Mouse (Mus musculus) retina, postnatal 1 day (tissue): ENCODE results near the gene Traip.

Experiments
- DNase-seq: peaks from one replicate; pipeline ENCODE4 v3.0.0-alpha.2; 2012

Traip gene

DNA sequence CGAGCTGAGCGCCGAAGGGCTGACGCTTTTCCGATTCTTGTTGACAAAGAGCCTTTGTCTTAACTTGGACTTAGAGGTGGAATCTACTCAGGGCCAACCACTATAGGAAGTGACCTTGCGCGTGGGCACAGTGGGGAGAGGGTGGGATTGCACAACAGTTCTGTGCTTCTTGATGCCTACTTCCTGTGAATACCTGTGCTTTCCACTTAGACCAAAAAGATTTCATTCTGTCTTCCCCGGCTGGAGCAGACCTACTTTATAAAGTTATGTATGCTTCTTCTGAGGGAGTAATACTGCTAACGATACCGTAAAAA is at the start of gene Traip:
Gene Traip, plus strand, starts transcription at position 215 of the 314 bp plus-strand sequence.
- no peak for DNase-seq

DNA sequence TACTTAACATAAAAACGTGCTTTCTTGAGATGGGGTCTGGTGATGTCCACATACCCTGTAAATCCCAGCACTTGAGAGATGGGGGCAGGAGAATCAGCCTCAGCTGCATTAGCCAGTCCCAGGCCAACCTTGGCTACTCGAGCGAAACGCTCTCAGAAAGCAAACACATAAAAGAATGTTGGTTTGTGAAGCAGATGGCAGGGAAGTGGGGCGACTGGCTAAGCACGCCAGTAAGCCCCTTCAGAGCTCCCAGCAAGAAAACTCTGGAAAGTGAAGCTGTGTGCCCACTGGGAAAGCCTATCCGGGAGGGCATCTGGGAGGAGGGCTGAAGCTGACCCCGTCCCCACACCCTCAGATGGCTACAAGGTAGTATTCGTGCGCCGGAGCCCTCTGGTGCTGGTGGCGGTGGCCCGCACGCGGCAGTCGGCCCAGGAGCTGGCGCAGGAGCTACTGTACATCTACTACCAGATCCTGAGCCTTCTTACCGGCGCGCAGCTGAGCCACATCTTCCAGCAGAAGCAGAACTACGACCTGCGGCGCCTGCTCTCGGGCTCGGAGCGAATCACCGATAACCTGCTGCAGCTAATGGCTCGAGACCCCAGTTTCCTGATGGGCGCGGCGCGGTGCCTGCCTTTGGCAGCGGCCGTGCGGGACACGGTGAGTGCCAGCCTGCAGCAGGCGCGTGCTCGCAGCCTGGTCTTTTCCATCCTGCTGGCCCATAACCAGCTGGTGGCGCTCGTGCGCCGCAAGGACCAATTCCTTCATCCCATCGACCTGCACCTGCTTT is 48.9 kb upstream of the Traip start:
- DNase-seq = peak; percentile 88

DNA sequence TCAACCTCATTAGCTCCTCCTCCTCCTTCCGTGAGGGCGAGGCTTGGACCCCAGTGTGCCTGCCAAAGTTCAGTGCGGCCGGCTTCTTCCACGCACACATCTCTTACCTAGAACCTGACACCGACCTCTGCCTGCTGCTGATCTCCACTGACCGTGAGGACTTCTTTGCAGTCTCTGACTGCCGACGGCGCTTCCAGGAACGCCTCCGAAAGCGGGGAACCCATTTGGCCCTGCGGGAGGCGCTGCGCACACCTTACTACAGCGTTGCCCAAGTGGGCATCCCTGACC is 48.4 kb upstream of the Traip start:
- DNase-seq = no peak

DNA sequence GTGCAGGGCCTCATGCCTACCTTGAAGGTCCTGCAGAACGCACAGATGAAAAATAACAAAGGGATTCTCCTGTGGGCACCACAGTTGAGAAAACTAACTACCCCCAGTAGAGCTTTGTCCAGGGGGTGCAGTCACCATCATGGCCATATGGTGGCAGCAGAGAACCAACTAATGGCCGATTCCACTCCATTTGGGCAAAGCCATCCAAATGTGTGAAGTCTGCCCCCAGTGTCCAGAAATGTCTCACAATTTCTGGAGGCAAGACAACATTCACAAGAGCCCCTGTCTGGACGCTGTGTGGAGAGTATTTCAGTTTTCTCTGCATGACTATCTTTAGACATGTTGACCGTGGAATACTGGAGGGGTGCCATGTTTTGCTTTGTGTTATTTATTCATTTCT is 45.2 kb upstream of the Traip start:
- peak; percentile 92 for DNase-seq

DNA sequence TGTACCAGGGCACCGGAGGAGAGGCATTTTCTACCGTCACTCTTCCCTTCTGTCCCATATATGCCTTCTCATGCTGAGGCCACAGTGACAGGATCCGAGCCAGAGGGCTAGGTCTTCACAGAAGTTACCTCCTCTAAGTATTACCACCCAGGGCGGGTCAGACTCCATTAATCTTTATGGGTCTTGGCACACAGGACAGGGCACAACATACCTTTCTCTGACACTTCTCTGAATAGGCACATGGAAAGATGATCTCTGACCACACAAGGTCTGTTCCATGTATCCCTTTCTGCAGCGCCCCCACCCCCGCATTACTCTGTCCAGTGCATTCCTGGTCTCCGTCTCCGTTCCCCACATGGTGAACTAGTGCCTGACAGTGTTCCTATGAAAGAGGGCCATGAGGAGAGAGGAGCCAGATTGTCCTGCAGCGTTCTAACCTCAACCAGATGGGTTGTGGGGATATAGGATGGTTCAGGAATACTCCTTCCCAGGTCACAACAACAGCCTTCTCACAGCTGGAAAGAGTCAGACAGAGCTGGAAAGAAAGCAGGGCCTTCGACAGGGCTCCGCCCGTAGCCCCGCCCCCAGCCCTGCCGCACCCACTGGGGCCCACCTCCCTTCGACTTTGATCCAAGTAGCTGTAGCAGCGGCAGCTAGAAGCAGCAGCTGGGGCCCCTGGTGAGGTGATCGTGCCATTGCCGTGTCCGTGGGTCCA is 43.5 kb upstream of the Traip start, which contains the start of gene Mst1r:
Gene Mst1r, plus strand, starts transcription at position 622 of the 715 bp plus-strand sequence.
- peak; percentile 52 for DNase-seq

DNA sequence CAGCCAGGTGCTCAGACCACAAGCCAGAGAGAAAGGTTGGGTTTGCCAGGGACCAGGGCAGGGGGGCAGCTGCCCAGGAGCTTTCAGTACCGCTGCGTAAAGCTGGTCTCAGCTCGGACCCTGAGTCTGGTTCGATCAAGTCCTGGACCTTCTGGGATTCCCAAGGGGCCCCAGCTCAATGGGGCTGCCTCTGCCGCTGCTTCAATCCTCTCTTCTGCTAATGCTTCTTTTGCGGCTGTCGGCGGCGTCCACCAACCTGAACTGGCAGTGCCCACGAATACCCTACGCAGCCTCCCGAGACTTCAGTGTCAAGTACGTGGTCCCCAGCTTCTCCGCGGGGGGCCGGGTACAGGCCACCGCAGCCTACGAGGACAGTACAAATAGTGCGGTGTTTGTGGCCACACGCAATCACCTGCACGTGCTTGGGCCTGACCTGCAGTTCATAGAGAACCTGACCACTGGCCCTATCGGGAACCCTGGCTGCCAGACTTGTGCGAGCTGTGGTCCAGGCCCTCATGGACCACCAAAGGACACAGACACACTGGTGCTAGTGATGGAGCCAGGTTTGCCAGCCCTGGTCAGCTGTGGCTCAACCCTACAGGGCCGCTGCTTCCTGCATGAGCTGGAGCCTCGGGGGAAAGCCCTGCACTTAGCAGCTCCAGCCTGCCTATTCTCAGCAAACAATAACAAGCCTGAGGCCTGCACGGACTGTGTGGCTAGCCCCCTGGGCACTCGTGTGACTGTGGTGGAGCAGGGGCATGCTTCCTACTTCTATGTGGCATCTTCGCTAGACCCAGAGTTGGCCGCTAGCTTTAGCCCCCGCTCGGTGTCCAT is 42.8 kb upstream of the Traip start:
- no peak for DNase-seq

DNA sequence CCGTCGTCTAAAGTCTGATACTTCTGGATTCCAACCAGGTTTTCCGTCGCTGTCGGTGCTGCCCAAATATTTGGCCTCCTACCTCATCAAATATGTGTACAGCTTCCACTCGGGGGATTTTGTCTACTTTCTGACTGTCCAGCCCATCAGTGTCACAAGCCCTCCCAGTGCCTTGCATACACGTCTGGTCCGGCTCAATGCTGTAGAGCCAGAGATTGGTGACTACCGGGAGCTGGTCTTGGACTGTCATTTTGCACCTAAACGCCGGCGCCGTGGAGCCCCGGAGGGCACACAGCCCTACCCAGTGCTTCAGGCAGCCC is 42.2 kb upstream of the Traip start:
- no peak for DNase-seq

DNA sequence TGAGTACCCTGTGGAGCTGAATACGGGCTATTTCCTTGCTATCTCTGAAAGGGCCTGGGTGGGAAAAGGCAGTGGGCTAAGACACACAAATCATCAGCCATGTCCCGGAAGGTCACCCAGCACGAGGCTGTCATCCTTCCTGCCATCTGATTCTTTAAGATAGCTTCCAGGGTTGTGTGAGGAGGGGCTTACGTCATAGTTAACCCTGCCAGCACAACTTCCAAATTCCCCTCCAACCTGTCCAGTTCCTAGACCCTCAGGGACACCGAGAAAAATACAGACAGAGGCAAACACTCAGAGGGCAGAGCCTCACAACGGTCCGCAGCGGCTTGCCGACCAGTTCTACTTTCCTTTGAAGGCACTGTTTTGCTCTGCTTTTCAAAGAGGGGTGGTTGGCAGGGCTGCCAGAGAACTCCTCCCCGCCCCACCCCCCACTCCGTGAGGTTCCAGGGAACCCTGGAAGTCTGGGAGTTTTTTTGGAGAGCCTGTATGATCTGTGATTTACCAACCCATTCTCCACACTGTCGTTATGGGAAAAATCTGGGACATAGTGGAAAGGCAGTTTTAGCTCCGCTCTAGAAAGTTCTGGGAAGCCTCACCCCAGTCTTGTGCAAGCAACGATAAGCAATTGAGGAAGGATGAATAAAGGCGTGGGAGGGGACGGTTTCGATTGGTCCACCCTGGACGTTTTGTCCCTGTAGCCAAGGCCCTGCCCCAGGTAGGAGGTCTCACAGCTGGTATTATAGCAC is 41.4 kb upstream of the Traip start:
- DNase-seq = no peak

DNA sequence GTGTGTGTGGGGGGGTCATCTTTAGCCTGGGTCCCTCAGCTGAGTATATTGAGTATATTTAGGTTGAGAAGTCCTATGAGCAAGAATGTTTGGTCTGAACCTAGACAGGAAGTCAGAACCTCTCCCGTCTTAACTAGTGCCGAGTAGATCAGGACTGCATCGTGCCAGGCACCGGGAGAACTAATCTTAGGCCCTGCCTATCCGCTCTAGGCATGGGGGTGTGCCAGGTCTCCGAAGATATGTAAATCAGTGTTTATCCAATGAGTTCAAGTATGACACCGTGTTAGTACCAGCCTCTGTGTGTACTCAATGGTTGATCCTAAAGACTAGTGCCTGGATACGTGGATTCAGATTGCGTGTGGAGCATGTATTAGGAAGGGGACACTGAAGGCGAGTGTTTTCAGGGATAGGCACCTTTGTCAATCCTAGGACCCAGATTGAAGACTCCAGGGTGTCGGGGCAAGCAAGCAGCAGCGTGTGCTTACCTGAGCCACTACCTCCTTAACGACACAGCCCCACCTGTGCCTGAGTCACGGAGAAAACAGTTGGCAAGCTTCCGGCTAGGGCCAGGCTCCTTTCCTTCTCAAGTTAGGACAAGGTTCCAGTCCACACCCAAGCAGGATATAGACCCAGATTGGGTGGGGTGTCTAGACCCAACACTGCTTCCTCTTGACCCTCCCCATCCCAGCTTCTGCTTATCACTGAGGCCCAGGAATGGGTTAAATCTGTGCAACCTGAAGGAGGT is 39.7 kb upstream of the Traip start:
- DNase-seq = no peak

DNA sequence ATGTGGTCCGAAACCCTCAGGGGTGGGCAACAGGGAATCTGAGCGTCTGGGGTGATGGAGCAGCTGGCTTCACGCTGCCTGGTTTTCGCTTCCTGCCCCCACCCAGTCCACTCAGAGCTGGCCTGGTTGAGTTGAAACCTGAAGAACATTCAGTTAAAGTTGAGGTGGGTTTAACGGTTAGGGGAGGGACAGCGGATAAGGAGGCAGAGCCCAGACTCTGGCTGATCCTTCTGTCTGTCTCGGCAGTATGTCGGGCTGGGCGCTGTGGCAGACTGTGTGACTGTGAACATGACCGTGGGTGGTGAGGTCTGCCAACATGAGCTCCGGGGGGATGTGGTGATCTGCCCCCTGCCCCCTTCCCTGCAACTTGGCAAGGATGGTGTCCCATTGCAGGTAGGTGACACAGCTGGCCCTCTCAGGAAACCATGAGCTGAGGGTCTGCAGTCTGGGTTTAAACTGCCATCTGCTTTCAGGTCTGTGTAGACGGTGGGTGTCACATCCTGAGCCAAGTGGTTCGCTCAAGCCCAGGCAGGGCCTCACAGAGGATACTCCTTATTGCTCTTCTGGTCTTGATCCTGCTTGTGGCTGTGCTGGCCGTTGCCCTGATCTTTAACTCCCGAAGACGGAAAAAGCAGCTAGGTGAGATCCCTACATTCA is 35.0 kb upstream of the Traip start:
- no peak for DNase-seq

DNA sequence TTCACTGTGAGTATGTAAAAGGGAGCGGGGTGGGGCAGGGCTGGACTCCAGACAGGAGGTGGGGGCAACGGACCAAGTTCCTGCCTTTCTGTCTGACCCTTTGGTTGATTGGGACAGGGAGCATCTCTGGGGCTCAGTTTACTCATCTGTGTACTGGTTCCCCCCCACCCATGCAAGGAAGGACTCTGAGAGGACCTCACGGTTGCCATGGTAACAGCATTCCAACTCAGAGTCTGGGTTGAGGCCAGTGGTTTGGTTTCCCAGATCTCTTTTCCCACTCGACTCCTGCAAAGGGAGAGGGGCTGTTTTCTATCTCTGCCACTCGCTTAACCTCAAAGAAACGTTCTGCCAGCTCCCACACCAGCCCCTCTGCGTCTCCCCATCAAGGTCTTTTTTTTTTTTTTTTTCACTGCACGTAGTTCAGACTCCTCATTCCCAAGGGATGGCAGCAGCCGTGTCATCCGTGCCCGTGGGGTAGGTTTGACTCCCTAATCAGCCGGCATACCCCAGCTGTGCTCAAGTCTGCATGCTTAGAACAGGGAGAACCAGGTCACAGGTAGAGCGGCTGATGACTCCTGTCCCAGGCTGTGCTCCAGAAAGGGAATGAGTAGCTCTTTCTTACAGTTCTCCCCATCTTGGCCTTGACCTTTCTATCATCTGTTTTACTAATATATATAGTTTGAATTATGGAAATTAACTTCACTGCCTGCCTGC is 31.9 kb upstream of the Traip start:
- peak; percentile 63 for DNase-seq

DNA sequence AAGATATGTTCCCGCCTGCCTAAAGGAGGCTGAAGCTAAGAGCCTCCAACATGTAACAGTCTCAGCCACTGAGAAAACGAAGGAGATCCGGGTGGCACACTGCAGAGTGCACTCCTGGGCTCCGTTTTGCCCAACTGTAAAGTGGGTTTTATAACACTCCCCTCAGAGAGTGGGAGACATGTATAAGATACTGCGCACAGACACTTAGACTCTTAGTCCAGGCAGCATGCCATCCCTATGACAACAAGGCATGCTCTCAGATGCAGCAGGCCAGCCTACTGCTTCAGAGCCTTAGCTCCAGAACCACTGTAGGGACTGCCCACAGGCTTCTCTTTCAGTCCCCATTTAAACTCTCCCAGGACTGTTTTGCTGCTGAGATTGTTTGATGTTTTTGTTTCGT is 31.1 kb upstream of the Traip start:
- DNase-seq = no peak

DNA sequence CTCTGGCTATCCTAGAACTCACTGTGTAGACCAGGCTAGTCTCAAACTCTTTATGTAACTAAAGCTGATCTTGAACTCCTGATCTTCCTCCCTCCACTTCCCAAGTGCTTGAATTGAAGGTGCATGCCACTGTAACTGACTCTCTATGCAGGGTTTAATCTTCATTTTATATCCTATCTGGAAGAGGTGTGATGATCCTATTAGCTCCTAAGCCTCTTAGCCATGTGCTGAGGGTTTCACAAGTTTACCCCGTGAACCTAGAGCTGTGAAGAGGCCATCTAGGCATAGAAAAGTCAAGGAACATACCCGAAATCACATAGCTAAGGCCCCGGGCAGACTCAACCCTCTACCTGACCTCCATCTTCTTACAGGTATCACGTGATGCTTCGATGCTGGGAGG is 30.5 kb upstream of the Traip start:
- DNase-seq = peak; percentile 74

DNA sequence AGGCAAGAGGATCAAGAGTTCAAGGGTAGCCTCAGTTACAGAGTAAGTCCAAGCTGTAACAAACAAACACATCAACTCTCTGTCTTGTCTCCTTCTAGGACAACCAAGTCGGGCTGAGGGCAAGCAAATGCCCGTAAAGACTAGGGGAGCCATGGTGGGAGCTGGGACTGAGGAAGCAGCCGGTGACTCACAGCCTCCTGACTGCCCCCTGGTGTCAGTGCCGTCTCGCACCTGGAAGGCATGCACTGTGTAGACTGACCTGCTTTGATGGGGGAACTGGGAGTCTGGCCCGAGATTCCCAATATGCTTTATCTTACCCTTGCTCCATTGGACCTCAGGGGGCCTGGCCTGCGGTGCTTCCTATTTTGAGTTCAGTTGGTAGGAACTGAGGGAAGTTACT is 26.9 kb upstream of the Traip start:
- peak; percentile 33 for DNase-seq

DNA sequence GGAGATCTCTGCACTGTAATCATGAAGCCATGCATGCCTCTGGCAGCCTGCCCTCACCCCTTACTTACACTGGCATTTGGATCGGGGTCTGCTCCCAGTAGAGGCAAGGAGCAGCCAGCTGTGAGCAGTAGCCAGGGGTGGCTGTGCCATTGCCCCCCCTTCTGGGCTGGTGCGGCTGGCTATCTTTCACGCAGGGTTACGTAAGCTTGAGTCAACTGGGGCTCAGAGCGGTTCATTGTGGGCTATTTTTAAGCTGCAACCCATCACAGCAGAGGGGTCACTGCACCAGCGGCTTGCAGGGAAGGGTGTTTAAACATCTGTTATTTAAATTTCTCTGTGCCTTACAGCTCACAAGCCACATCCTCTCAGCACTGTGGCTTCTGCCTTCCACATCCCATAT is 26.0 kb upstream of the Traip start:
- DNase-seq = no peak

DNA sequence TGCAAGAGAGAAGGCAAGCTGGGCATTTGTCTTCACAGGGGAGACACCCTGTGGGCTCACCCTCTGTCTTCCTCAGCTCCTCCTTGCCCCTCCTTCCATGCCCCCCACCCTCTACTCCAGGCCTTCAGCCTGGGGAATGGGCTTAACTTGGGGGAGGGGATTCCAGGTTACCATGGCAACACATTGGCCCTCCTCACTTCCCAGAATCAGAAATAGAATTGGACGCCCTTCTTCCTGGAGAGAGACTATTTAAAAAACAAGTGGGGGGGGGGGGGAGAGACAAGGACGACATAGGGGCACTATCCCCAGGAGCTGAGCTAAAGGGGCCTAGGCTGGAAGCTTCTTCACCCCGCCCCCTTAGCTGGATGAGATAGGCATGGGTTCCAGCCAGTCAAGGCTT is 24.7 kb upstream of the Traip start:
- DNase-seq = no peak

DNA sequence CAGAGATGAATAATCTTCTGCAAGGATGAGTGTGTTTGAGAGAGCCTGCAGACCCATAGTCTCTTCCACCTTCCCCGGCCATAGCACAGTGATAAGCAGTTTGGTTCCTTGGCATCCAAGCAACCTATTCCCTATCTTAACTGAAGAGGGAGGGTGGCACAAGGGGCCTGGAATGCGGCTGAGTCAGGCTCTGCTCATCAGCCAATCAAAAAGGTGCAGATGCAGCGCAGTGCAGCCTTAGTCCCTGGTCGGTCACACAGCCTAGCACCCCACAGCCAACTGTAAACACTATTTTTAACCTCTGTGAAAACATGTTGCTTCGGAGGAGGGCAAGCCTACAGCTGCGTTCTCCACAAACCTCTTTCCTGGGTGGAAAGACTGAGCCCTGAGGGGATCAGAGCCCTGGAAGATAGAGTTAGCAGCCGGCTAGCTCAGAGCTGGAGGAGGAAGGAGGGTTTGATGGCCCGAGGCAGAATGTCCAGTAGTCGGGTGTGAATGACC is 23.0 kb upstream of the Traip start:
- DNase-seq = no peak

DNA sequence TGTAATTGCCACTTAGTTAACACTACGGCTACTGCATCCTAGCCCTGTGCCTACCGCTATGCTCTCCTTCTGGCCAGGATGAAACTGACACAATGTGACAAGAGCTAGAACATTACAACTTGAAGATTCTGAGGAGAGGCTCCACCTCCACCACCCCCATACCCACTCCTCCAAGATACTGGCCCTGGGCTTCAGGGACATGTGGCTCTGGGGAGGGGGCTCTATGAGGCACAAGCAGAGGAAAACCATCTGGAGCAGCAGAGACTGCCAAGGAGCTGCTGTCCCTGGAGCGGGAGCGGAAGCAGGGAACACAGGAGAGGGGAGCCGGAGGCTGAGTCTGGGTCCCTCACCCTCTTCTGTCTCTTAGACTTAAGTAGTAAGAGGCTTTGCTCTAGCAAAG is 22.2 kb upstream of the Traip start:
- DNase-seq = no peak

DNA sequence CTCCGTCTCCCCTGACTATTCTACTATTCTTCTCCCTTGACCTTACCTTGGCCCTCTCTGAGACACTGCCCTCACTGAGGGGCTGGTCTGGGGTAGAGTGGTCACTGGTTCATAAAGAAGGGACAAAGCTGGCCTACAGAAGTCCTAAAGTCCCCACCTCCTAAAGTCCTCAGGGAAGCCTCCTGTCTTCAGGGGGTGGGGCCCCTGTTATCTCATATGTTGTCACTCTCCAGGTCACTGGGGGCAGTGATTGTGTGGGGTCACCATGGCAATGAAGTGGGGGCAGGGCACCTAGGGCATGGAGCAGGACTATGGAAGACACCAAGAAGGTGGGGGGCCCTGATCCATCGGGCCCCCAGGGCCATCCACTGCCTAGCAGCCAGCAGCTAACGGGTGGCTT is 21.8 kb upstream of the Traip start, which contains the start of gene Actl11:
Gene Actl11, plus strand, starts transcription at position 301 of the 400 bp plus-strand sequence.
- DNase-seq = no peak

DNA sequence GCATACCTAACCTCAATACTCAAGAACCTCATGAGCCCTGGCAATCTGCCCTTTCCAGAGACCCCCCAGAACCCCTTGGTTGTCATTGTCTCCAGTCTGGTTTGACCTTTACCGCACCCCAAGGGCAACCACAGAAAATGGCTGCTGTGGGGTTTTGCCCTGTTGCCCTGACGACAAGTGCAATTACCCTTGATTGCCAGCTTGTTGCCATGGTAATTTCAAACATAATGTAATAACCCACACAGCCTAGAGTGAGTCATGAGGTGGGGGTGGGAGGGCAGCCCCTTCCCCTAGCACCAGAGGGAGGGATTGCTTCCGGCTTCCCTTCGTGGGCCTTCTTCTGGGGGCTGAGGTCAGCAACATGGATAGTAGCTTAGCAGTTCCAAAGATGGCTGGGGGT is 17.7 kb upstream of the Traip start:
- DNase-seq = no peak

DNA sequence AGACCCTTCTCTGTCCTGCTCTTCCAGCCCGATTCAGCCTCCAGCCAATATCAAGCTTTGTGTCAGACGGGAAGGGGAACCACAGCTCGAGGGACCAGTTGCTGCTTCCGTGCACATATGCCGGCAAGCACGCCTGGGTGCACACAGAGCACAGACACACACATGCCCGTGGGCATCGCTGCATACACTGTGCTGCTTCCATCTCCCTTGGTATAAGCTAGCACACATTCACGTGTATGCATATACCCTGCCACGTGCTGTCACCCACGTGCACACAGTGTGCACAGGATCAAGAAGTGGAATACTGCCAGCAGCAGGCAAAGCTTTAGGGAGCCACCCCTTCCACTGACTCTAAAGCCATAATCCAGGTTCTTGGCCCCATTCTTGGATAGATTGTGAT is 15.8 kb upstream of the Traip start:
- peak; percentile 78 for DNase-seq
